Mouse (Mus musculus): ENCODE data around the gene Ccdc194.

The Ccdc194 gene

DNA sequence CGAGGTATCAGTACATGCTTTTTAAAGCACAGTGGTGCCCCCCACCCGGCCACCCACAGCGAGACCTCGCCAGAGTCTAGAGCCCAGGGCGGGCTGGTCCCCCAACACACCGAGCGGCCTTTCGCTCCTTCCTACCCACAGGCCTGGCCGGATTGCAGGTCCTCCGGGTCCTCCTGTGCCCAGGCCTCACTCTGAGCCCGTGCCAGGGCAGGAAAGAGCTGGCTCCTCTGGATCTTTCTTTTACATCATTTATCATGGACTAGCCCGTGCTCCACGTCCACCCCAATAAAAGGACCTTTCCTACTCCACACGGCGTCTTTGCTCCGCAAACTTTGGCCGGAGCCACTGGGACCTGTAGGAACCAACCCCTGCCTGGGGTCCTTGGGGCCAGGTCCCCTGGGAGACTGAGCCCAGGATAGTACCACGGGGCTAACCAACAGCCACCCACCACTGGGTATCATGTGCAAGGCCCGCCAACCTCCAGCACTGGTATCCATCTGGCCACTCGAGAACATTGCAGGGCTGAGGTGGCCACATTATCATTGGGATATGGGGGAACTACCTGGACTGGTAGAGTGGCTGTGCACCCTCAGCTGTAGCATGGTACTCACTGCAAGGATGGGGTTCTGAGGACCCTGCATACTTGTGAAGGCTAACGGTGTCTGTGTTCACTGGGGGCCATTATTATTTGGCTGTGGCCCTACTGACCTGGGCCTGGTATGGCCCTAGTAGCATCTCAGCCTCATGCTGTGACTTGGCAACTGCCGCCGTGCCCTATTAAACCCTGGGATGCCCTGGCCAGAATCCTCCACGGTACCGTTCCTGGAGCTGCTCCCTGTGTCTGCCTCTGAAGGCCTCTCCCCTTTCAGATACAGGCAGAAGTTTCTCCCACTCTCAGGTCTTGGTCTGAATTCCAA is 50.5 kb downstream of the Ccdc194 start:
- DNase-seq: peak; percentile 21

DNA sequence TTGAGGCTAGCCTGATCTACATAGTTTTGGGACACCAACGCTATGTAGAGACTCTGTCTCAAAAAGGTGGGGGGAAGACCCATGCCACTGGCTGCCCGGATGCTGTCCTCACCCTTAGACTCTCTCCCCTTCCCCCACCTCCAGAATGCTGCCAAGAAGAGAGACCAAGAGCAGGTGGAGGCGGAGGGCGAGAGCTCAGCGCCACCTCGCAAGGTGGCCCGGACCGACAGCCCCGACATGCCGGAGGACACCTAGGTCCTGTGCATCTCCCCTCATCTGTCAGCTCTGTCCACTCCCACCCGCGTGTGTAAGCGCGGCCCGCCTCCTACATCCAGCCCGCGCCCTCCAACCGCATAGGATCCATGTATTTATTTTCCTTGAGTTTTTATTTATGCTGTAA is 51.2 kb downstream of the Ccdc194 start:
- peak; percentile 22 for DNase-seq

DNA sequence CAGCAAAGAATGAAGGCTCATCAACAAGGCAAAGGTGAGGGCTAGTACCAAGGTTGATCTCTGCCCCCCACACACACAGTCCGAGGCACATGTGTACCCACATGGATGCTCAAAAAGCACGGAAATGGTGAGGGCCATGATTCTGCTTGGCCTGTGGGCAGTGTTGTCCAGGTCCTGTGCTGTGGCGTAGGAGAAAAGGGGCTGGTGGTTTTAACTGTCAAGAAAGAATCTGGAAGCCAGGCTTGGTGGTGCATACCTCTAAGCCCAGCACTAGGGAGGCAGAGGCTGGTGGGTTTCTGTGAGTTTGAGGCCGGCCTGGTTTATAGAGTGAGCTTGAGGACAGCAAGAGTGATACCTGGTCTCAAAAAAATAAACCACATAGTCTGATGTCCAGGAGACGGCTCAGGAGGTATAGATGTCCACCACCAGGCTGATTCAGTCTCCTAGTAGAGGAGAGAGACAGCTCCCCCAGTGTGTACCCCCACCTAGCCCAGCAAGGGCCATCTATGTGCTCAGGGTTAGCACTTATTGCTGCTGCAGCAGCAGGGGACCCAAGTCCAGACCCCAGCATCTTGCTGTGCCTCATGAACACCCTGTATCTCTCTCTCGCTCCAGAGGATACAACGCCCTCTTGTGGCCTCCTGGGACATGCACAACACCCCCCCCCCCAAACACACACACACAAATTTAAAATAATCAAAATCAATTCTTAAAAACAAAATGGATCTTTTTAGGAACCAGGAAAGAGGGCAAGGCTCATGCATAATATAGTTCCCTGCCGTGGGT is 52.7 kb downstream of the Ccdc194 start:
- no peak for DNase-seq

DNA sequence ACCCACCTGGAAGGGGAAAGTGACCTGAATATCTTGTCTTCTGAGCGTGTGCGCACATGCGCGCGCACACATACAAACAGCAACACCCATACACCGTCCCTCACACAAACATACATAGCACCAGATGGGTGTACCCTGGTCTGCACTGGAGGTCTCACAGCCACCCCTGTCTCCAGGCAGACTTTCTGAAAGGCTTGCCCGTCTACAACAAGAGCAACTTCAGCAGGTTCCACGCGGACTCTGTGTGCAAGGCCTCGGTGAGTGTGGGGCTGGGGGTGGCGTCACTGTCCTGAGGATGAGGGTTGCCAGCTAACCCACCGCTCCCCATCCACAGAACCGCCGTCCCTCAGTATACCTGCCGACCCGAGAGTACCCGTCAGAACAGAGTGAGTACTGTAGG is 53.6 kb downstream of the Ccdc194 start:
- DNase-seq: no peak

DNA sequence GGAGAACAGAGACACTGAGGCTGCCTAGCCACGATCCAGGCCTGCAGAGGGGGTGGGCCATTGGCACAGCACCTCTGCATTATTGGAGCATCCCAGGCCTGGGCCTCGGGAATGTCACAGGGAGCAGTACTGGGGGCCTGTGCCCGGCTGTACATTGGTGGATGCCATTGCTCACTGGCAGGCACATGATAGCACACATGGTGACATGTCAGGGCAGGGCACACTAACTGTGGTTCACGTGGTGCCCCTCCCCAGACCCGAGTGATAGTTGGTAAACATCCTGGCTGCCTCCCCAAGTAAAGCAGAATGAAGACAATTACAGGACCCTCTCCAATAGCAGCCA is 54.6 kb downstream of the Ccdc194 start:
- DNase-seq: no peak

DNA sequence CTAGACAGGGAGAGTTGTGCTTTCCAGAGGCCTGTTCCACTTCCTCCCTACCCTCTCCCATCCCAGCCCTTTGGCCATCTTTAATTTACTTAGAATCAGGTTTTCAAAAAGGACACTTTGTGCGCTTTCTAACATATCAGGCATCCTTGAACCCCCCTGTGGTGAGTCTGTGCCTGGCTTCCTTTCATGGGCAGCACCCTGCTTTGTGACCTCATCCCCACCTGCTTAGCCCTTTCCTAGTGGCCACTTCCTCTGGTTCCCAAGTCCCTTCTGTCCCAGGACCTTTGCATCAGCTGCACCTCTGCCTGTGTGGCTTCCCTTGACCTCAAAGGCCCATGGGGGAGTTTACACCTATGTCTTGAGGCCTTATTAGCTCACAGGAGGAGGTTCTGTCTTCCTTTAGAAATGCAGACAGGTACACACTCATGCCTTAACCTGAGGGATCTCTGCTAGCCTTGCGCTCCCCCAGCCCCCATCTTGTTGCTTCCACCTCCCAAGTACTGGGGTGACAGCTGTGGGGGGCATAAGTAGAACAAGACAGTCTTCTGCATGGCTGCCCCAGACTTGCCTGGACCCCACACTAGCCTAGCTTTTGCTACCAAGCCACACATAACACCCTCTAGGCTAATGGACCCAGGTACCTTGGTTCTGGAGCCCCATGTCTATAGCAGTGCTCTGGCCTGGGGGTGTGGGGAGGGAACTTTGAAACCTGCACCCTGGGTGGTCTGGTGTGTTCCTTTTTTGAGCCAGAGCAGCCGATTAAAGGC is 55.2 kb downstream of the Ccdc194 start:
- no peak for DNase-seq
